Mouse (Mus musculus) heart, postnatal 0 days (tissue): ENCODE measurements at regions not wholly inside any gene's neighbourhood (a gene's known extent, or its start where the extent isn't known, plus 50 kb on each side); places are given as distances from the start of the nearest gene placed in this dataset.
"Not testable (repeated sequence)": the region's sequence is repeated elsewhere in the genome, so short reads cannot be mapped to it uniquely, and the experiment has no call there.

Source experiments
- ATAC-seq: fragments of 200-750 bp; cut with Nextera tagmentation; 2 replicates; pipeline ENCODE4 v1.8.0; 2017; ENCODE audit warnings: low read depth, moderate number of reproducible peaks, moderate library complexity; ENCODE audit not compliant: insufficient read depth
- DNase-seq: peaks from one replicate; pipeline ENCODE4 v3.0.0-alpha.2; 2016; ENCODE audit warnings: low spot score
- H3K27ac ChIP-seq: fragments of 300-500 bp; sonication (generic); 2 replicates; pipeline ENCODE4 v1.5.1; 2014; ENCODE audit warnings: low read depth, mild to moderate bottlenecking
- H3K27me3 ChIP-seq: fragments of 300-500 bp; sonication (generic); 2 replicates; pipeline ENCODE4 v1.6.1; 2014; ENCODE audit warnings: low read length, mixed read lengths; ENCODE audit not compliant: control insufficient read depth, insufficient read depth
- H3K36me3 ChIP-seq: fragments of 300-500 bp; sonication (generic); replicated peaks from 2 replicates; pipeline ENCODE4 v1.6.1; 2014; ENCODE audit warnings: low read length, mixed read lengths; ENCODE audit not compliant: control insufficient read depth, insufficient read depth
- H3K4me1 ChIP-seq: fragments of 300-500 bp; sonication (generic); 2 replicates; pipeline ENCODE4 v1.6.1; 2014; ENCODE audit warnings: antibody characterized with exemption; ENCODE audit not compliant: control insufficient read depth, insufficient read depth
- H3K4me2 ChIP-seq: fragments of 300-500 bp; sonication (generic); 2 replicates; pipeline ENCODE4 v1.6.1; 2014; ENCODE audit warnings: low read depth, mild to moderate bottlenecking, low read length, moderate library complexity
- H3K4me3 ChIP-seq: fragments of 300-500 bp; sonication (generic); 2 replicates; pipeline ENCODE4 v1.5.1; 2014; ENCODE audit warnings: low read depth, low read length
- H3K9ac ChIP-seq: fragments of 300-500 bp; sonication (generic); replicated peaks from 2 replicates; pipeline ENCODE4 v1.6.1; 2014; ENCODE audit warnings: low read depth, low read length, mixed read lengths
- H3K9me3 ChIP-seq: fragments of 300-500 bp; sonication (generic); replicated peaks from 2 replicates; pipeline ENCODE4 v1.6.1; 2016; ENCODE audit warnings: low read length; ENCODE audit not compliant: control insufficient read depth
- CTCF ChIP-seq: IDR thresholded peaks from 2 replicates; pipeline ENCODE4 v1.5.1; 2016; ENCODE audit warnings: antibody characterized with exemption, control low read depth, low read depth
- EP300 ChIP-seq: IDR thresholded peaks from 2 replicates; pipeline ENCODE4 v1.6.1; 2016; ENCODE audit warnings: antibody characterized with exemption, low read depth
- WGBS: fragments of 180-500 bp; shearing (Covaris S2); extraction: QIAGEN DNeasy Blood & Tissue Kit; methylation state at CpG from one replicate; pipeline ENCODE4 v1.1.7; 2014; 5-methylcytosine and 5-hydroxymethylcytosine counted together

- 25% methylated on average over 9 of the region's 9 CpGs for WGBS
- no peak overlapping the region for H3K4me2 ChIP-seq
- DNase-seq: no peak
These were observed 126.4 kb downstream of the Zfp36l1 start for GRCm38 (mm10) chr12:79986241-79986976.

GRCm38 (mm10) chr12:79984985-79985747 lies 127.6 kb downstream of the Zfp36l1 start:
- H3K27me3 ChIP-seq: no peaks in the 10 kb centered on the region
- TF ChIP-seq CTCF (no peak), EP300 (no peak)
- H3K36me3 ChIP-seq: no peaks in the 10 kb centered on the region
- WGBS: 43% methylated on average over 5 of the region's 5 CpGs
- H3K9me3 ChIP-seq: no peaks in the 10 kb centered on the region
- no peak overlapping the region for H3K4me2 ChIP-seq
- DNase-seq (peak; percentile 83), ATAC-seq (peak; percentile 83)
- H3K4me1 ChIP-seq: peaks cover 48% of the 10 kb centered on the region
- no peak overlapping the region for H3K9ac ChIP-seq
- peak overlapping the region; percentile 64 for H3K27ac ChIP-seq
- H3K4me3 ChIP-seq: no peak overlapping the region

More at GRCm38 (mm10) chr12:79986241-79986976, 126.4 kb downstream of the Zfp36l1 start:
- Histone ChIP-seq H3K36me3 (no peaks in the 10 kb centered on the region), H3K4me1 (peaks cover 56% of the 10 kb centered on the region), H3K9me3 (no peaks in the 10 kb centered on the region), H3K27me3 (no peaks in the 10 kb centered on the region), H3K4me3 (no peak overlapping the region), H3K9ac (0 out of 2 replicates have a peak overlapping the region, but pooled peaks have one; percentile 12), H3K27ac (peak overlapping the region; percentile 77)
- TF ChIP-seq CTCF (no peak), EP300 (no peak)
- no peak for ATAC-seq

GRCm38 (mm10) chr12:79984025-79984790 lies 128.6 kb downstream of the Zfp36l1 start:
- TF ChIP-seq CTCF (no peak), EP300 (no peak)
- H3K4me3 ChIP-seq: no peak overlapping the region
- no peaks in the 10 kb centered on the region for H3K27me3 ChIP-seq
- peak overlapping the region; percentile 64 for H3K27ac ChIP-seq
- no peak overlapping the region for H3K9ac ChIP-seq
- no peak overlapping the region for H3K4me2 ChIP-seq
- H3K9me3 ChIP-seq: no peaks in the 10 kb centered on the region
- ATAC-seq (no peak), DNase-seq (no peak)
- peaks cover 47% of the 10 kb centered on the region for H3K4me1 ChIP-seq
- WGBS: 70% methylated on average over 10 of the region's 10 CpGs
- no peaks in the 10 kb centered on the region for H3K36me3 ChIP-seq

- 55% methylated on average over 6 of the region's 6 CpGs for WGBS
- no peak overlapping the region for H3K4me2 ChIP-seq
- TF ChIP-seq CTCF: no peak
- no peak for TF ChIP-seq EP300
- peaks cover 38% of the 10 kb centered on the region for H3K4me1 ChIP-seq
- H3K36me3 ChIP-seq: no peaks in the 10 kb centered on the region
- no peaks in the 10 kb centered on the region for H3K9me3 ChIP-seq
- 0 out of 2 replicates have a peak overlapping the region, but pooled peaks have one; percentile 64 for H3K27ac ChIP-seq
- H3K4me3 ChIP-seq: no peak overlapping the region
- H3K27me3 ChIP-seq: no peaks in the 10 kb centered on the region
- no peak for DNase-seq
- no peak overlapping the region for H3K9ac ChIP-seq
- no peak for ATAC-seq
These were observed 129.6 kb downstream of the Zfp36l1 start for GRCm38 (mm10) chr12:79983232-79983631.

- H3K36me3 ChIP-seq, DNase-seq, H3K4me2 ChIP-seq, H3K27me3 ChIP-seq, H3K4me3 ChIP-seq, H3K9ac ChIP-seq, H3K27ac ChIP-seq, ATAC-seq, H3K9me3 ChIP-seq: not testable (repeated sequence)
- peaks cover 38% of the 10 kb centered on the region for H3K4me1 ChIP-seq
- WGBS: 68% methylated on average over 1 of the region's 1 CpGs
These were observed 130.3 kb downstream of the Zfp36l1 start for GRCm38 (mm10) chr12:79982497-79982896.
